Comparison of ENCODE assay signal across 14 mouse cellular contexts in genomic region chr13:36357469-36357868, GRCm38 (mm10).
"Had no signal": no experiment of that assay in that cellular context is flagged by ENCODE, and none has a peak within 500 bp of the region (broad histone marks: within the 10 kb centered on the region; RNA-seq: fewer than 3 reads in every experiment).

No protein-coding gene starts in this region.

- H3K27ac ChIP-seq: midbrain, embryonic 13.5 days; midbrain, embryonic 15.5 days; neural tube, embryonic 12.5 days; stomach, embryonic 15.5 days; stomach, postnatal 0 days had no signal

- DNase-seq: lung, adult 18-20 months; lung, embryonic 14.5 days; lung, postnatal 10 days; lung, postnatal 4 days; right cerebral cortex, postnatal 14 days; thymus, adult 2 months; thymus, postnatal 25 days; thymus, postnatal 4 days had no signal

- H3K9ac ChIP-seq: lung, embryonic 14.5 days; midbrain, embryonic 13.5 days; midbrain, embryonic 15.5 days; neural tube, embryonic 12.5 days; stomach, embryonic 15.5 days had no signal

- H3K4me1 ChIP-seq: neural tube, embryonic 12.5 days; stomach, embryonic 15.5 days had no signal

- H3K9me3 ChIP-seq: midbrain, embryonic 13.5 days; midbrain, embryonic 15.5 days; neural tube, embryonic 12.5 days; stomach, embryonic 15.5 days had no signal

- H3K4me3 ChIP-seq: midbrain, embryonic 13.5 days; midbrain, embryonic 15.5 days; neural tube, embryonic 12.5 days; stomach, embryonic 15.5 days had no signal

- H3K27me3 ChIP-seq: midbrain, embryonic 13.5 days; midbrain, embryonic 15.5 days; neural tube, embryonic 12.5 days; stomach, embryonic 15.5 days had no signal

- ATAC-seq: midbrain, embryonic 13.5 days; midbrain, embryonic 15.5 days had no signal

- H3K36me3 ChIP-seq: midbrain, embryonic 13.5 days; midbrain, embryonic 15.5 days; neural tube, embryonic 12.5 days; stomach, embryonic 15.5 days had no signal

- H3K4me2 ChIP-seq: lung, embryonic 14.5 days; midbrain, embryonic 11.5 days; midbrain, embryonic 13.5 days; midbrain, embryonic 15.5 days; neural tube, embryonic 12.5 days; stomach, embryonic 15.5 days had no signal
